Comparison of ENCODE assay signal across 8 mouse cellular contexts in the genomic region with DNA sequence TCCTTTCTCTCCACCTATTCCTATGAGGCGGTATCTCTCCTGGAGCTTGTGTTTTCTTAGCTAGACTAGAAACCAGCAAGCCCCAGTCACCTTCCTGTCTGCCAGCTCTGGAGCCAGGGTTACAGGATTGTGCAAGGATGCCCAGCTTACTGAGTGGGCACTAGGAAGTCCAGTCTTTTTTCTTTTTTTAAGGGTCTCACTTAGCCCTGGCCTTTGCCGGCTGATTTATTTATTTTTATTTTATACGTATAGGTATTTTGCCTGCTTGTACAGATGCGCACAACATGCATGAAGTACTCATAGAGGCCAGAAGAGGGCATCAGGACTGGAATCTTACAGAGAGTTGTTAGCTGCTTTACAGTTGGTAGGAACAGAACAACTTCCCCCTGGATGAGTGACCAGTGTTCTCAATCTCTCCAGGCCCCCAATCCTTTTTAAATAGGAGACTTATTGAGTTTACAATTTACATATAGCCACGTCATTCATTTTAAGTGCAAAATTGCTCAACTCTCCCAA. TPM values are rescaled to one million over a fixed set of nuclear protein-coding genes. Genes with fewer than 3 reads are reported as not detected.
DNase-seq lines count a peak whose midpoint lies in the region; ATAC-seq and TF ChIP-seq lines count a peak whose summit lies in the region.

No protein-coding gene starts in this region.

- H3K4me1 ChIP-seq in kidney, embryonic 14.5 days (ENCODE audit: control insufficient read depth, insufficient read depth, low read length): peaks cover 22% of the 10 kb centered on the region
- peaks cover 62% of the 10 kb centered on the region for H3K4me1 ChIP-seq in G1E (ENCODE audit: insufficient read depth, low read depth, low read length)
- H3K4me1 ChIP-seq in intestine, embryonic 15.5 days (replicated peaks): peaks cover 28% of the 10 kb centered on the region
- H3K4me1 ChIP-seq in stomach, embryonic 16.5 days (ENCODE audit: control insufficient read depth, insufficient read depth, low read length): peaks cover 22% of the 10 kb centered on the region

- no peaks in the 10 kb centered on the region for H3K27me3 ChIP-seq in kidney, embryonic 14.5 days (ENCODE audit: control insufficient read depth, insufficient read depth, low read length)
- H3K27me3 ChIP-seq in G1E (ENCODE audit: insufficient read depth, low read length): no peaks in the 10 kb centered on the region
- no peaks in the 10 kb centered on the region for H3K27me3 ChIP-seq in intestine, embryonic 15.5 days (replicated peaks)
- no peaks in the 10 kb centered on the region for H3K27me3 ChIP-seq in stomach, embryonic 16.5 days (ENCODE audit: control insufficient read depth, insufficient read depth, low read length)

- no peak for ATAC-seq in kidney, embryonic 14.5 days (ENCODE audit: low FRiP score, low TSS enrichment)
- no peak for ATAC-seq in G1E (ENCODE audit: extremely low read depth, insufficient number of reproducible peaks, low FRiP score, poor library complexity, severe bottlenecking)
- no peak for ATAC-seq in intestine, embryonic 15.5 days
- no peak for ATAC-seq in stomach, embryonic 16.5 days (ENCODE audit: insufficient read depth, low FRiP score)

- H3K36me3 ChIP-seq in kidney, embryonic 14.5 days (ENCODE audit: control insufficient read depth, insufficient read depth, low read length): peaks cover 4% of the 10 kb centered on the region
- peaks cover 34% of the 10 kb centered on the region for H3K36me3 ChIP-seq in G1E (replicated peaks)
- 0 out of 2 replicates have a peak, but pooled peaks cover 3% of the 10 kb centered on the region for H3K36me3 ChIP-seq in intestine, embryonic 15.5 days
- no peaks in the 10 kb centered on the region for H3K36me3 ChIP-seq in stomach, embryonic 16.5 days (ENCODE audit: control insufficient read depth, insufficient read depth, low read length)

- no peak overlapping the region for H3K9ac ChIP-seq in kidney, embryonic 14.5 days (ENCODE audit: low read depth, low read length)
- H3K9ac ChIP-seq in intestine, embryonic 15.5 days: no peak overlapping the region
- no peak overlapping the region for H3K9ac ChIP-seq in stomach, embryonic 16.5 days (ENCODE audit: low read length)

- no peak overlapping the region for H3K27ac ChIP-seq in kidney, embryonic 14.5 days (ENCODE audit: low read depth, low read length)
- 0 out of 2 replicates have a peak overlapping the region, but pooled peaks have one; percentile 95 for H3K27ac ChIP-seq in intestine, embryonic 15.5 days
- H3K27ac ChIP-seq in stomach, embryonic 16.5 days (ENCODE audit: low read length): peak overlapping the region; percentile 99

- WGBS in kidney, embryonic 14.5 days: 9% methylated on average over 5 of the region's 5 CpGs
- 6% methylated on average over 5 of the region's 5 CpGs for WGBS in intestine, embryonic 15.5 days
- WGBS in stomach, embryonic 16.5 days: 6% methylated on average over 5 of the region's 5 CpGs

- H3K4me3 ChIP-seq in kidney, embryonic 14.5 days (ENCODE audit: low read length): no peak overlapping the region
- H3K4me3 ChIP-seq in G1E (ENCODE audit: low read depth, low read length): no peak overlapping the region
- H3K4me3 ChIP-seq in intestine, embryonic 15.5 days (replicated peaks): no peak overlapping the region
- no peak overlapping the region for H3K4me3 ChIP-seq in stomach, embryonic 16.5 days (replicated peaks; ENCODE audit: low read length)

- no peaks in the 10 kb centered on the region for H3K9me3 ChIP-seq in kidney, embryonic 14.5 days (ENCODE audit: control insufficient read depth, low read length)
- H3K9me3 ChIP-seq in G1E (replicated peaks): peaks cover 4% of the 10 kb centered on the region; the same call in 1 of the 2 replicates
- no peaks in the 10 kb centered on the region for H3K9me3 ChIP-seq in intestine, embryonic 15.5 days
- H3K9me3 ChIP-seq in stomach, embryonic 16.5 days (replicated peaks; ENCODE audit: control insufficient read depth, low read length): no peaks in the 10 kb centered on the region

- DNase-seq in kidney, adult 18-20 months: peak; percentile 55
- no peak for DNase-seq in G1E (ENCODE audit: low spot score)
- peak; percentile 74 for DNase-seq in embryo, embryonic 11 days
- DNase-seq in lung, adult 18-20 months: peak; percentile 37 to 62
- no peak for DNase-seq in testis, postnatal 10 days (ENCODE audit: low spot score)

- TF ChIP-seq CTCF in G1E (IDR thresholded peaks at IDR 0.05; ENCODE audit: low read depth, low read length): peak; percentile 24; the same call in 1 of the 2 replicates

- no peak overlapping the region for H3K4me2 ChIP-seq in kidney, embryonic 14.5 days (replicated peaks; ENCODE audit: low read depth, low read length)
- H3K4me2 ChIP-seq in intestine, embryonic 15.5 days (replicated peaks): peak overlapping the region; percentile 67
- peak overlapping the region; percentile 74 for H3K4me2 ChIP-seq in stomach, embryonic 16.5 days (ENCODE audit: low read depth, low read length)

RNA-seq across cellular contexts. Expression of gene Sf3a3, which starts 3.7 kb away (rescaled TPM):
- 177 and 183 TPM in 2 replicates for polyA plus RNA-seq in kidney, embryonic 14.5 days (2014; fragmentation: Nextera tagmentation; extraction: Ambion mirVana)
- 106 and 126 TPM in 2 replicates for total RNA-seq in G1E (2014; fragmentation: Nextera tagmentation)
- 168 and 172 TPM in 2 replicates for total RNA-seq in G1E (2017)
- polyA plus RNA-seq in G1E (2012): 53.7 and 56.7 TPM in 2 replicates
- polyA plus RNA-seq in intestine, embryonic 15.5 days (2015; fragmentation: Nextera tagmentation; extraction: Ambion mirVana): 131 and 133 TPM in 2 replicates
- 114 and 118 TPM in 2 replicates for polyA plus RNA-seq in stomach, embryonic 16.5 days (2015; fragmentation: Nextera tagmentation; extraction: Ambion mirVana)

RNA-seq across cellular contexts. Expression of gene Fhl3, which starts 10.3 kb away (rescaled TPM):
- 9.5 and 9.7 TPM in 2 replicates for polyA plus RNA-seq in kidney, embryonic 14.5 days (2014; fragmentation: Nextera tagmentation; extraction: Ambion mirVana)
- total RNA-seq in G1E (2014; fragmentation: Nextera tagmentation) (22.9 and 29.7 TPM in 2 replicates), G1E (2017) (13.5 and 15.2 TPM in 2 replicates)
- polyA plus RNA-seq in G1E (2012): 27.6 and 28.2 TPM in 2 replicates
- 8.8 and 11.8 TPM in 2 replicates for polyA plus RNA-seq in intestine, embryonic 15.5 days (2015; fragmentation: Nextera tagmentation; extraction: Ambion mirVana)
- polyA plus RNA-seq in stomach, embryonic 16.5 days (2015; fragmentation: Nextera tagmentation; extraction: Ambion mirVana): 10.1 and 10.8 TPM in 2 replicates

RNA-seq across cellular contexts. Expression of gene Utp11, which starts 17.4 kb away (rescaled TPM):
- 67.9 and 93.7 TPM in 2 replicates for polyA plus RNA-seq in kidney, embryonic 14.5 days (2014; fragmentation: Nextera tagmentation; extraction: Ambion mirVana)
- total RNA-seq in G1E (2014; fragmentation: Nextera tagmentation) (80.4 and 94.2 TPM in 2 replicates), G1E (2017) (69.2 and 94.3 TPM in 2 replicates)
- 12.6 and 16.7 TPM in 2 replicates for polyA plus RNA-seq in G1E (2012)
- 58.7 and 67.6 TPM in 2 replicates for polyA plus RNA-seq in intestine, embryonic 15.5 days (2015; fragmentation: Nextera tagmentation; extraction: Ambion mirVana)
- 85.7 and 88.8 TPM in 2 replicates for polyA plus RNA-seq in stomach, embryonic 16.5 days (2015; fragmentation: Nextera tagmentation; extraction: Ambion mirVana)

RNA-seq across cellular contexts. Expression of gene Inpp5b, which starts 30.8 kb away (rescaled TPM):
- polyA plus RNA-seq in kidney, embryonic 14.5 days (2014; fragmentation: Nextera tagmentation; extraction: Ambion mirVana): 22.2 and 26.4 TPM in 2 replicates
- total RNA-seq in G1E (2014; fragmentation: Nextera tagmentation): 127 and 141 TPM in 2 replicates
- 119 and 128 TPM in 2 replicates for total RNA-seq in G1E (2017)
- 48.3 and 51.4 TPM in 2 replicates for polyA plus RNA-seq in G1E (2012)
- 24.4 and 28.7 TPM in 2 replicates for polyA plus RNA-seq in intestine, embryonic 15.5 days (2015; fragmentation: Nextera tagmentation; extraction: Ambion mirVana)
- polyA plus RNA-seq in stomach, embryonic 16.5 days (2015; fragmentation: Nextera tagmentation; extraction: Ambion mirVana): 33.0 and 35.8 TPM in 2 replicates

RNA-seq across cellular contexts. Expression of gene Pou3f1, which starts 54.2 kb away (rescaled TPM):
- 1.6 and 1.7 TPM in 2 replicates for polyA plus RNA-seq in kidney, embryonic 14.5 days (2014; fragmentation: Nextera tagmentation; extraction: Ambion mirVana)
- total RNA-seq in G1E (2014; fragmentation: Nextera tagmentation) (not detected in 2 replicates), G1E (2017) (0.05 TPM in 1 of 2 replicates, not detected in the other)
- polyA plus RNA-seq in G1E (2012): not detected in 2 replicates
- 0.05 and 0.11 TPM in 2 replicates for polyA plus RNA-seq in intestine, embryonic 15.5 days (2015; fragmentation: Nextera tagmentation; extraction: Ambion mirVana)
- 0.13 and 0.14 TPM in 2 replicates for polyA plus RNA-seq in stomach, embryonic 16.5 days (2015; fragmentation: Nextera tagmentation; extraction: Ambion mirVana)

Comparison
In these comparisons a context has a peak if more than half of its experiments do, and no peak if none do; other contexts are left out.
1. DNase-seq: peak in kidney, adult 18-20 months (single experiment), embryo, embryonic 11 days (single experiment) and lung, adult 18-20 months (2 of 2); none in G1E (single experiment) and testis, postnatal 10 days (single experiment).